Mouse (Mus musculus) ES-Bruce4 (cell line): Measurements from ENCODE around the gene Add3. TPM values are rescaled to one million over a fixed set of nuclear protein-coding genes. Genes with fewer than 3 reads are reported as not detected.

Source experiments
- H3K27ac ChIP-seq: 2 replicates; pipeline ENCODE4 v1.5.1; 2012; ENCODE audit warnings: low read length, inconsistent platforms; ENCODE audit not compliant: insufficient read depth
- H3K27me3 ChIP-seq: 2 replicates; pipeline ENCODE4 v1.6.1; 2012; ENCODE audit warnings: mild to moderate bottlenecking, low read length, inconsistent platforms; ENCODE audit not compliant: control insufficient read depth, poor library complexity, insufficient read depth, severe bottlenecking
- H3K36me3 ChIP-seq: 2 replicates; pipeline ENCODE4 v1.6.1; 2012; ENCODE audit warnings: inconsistent platforms, mild to moderate bottlenecking, low read length, moderate library complexity; ENCODE audit not compliant: control insufficient read depth, poor library complexity, insufficient read depth, severe bottlenecking
- H3K4me1 ChIP-seq: one replicate; pipeline ENCODE4 v1.8.1; 2011; ENCODE audit warnings: low read length; ENCODE audit not compliant: control insufficient read depth, insufficient read depth
- H3K4me3 ChIP-seq: 2 replicates; pipeline ENCODE4 v1.5.1; 2011; ENCODE audit warnings: low read depth, mild to moderate bottlenecking, low read length
- H3K9ac ChIP-seq: 2 replicates; pipeline ENCODE4 v1.6.1; 2012; ENCODE audit warnings: low read depth, mild to moderate bottlenecking, inconsistent platforms; ENCODE audit not compliant: poor library complexity, severe bottlenecking
- H3K9me3 ChIP-seq: replicated peaks from 2 replicates; pipeline ENCODE4 v1.6.1; 2012; ENCODE audit warnings: mild to moderate bottlenecking, low read length, inconsistent platforms; ENCODE audit not compliant: control insufficient read depth, poor library complexity, insufficient read depth, severe bottlenecking
- CTCF ChIP-seq: IDR thresholded peaks from one replicate; pipeline ENCODE4 v1.8.1; 2011; ENCODE audit warnings: low read depth, low read length
- EP300 ChIP-seq: IDR thresholded peaks from 2 replicates; pipeline ENCODE4 v1.6.1; 2011; ENCODE audit warnings: low read depth, low read length; ENCODE audit not compliant: insufficient read depth
- POLR2A ChIP-seq: IDR thresholded peaks from one replicate; pipeline ENCODE4 v1.8.1; 2011; ENCODE audit warnings: low read length; ENCODE audit not compliant: insufficient read depth
- polyA plus RNA-seq: library from polyadenylated mRNA; stranded (reverse); fragments of >200 nt; gene quantifications from 2 replicates; pipeline ENCODE4 v1.2.4, GENCODE M21; 2011; ENCODE audit warnings: low read depth; ENCODE audit not compliant: missing spikeins, insufficient read depth, insufficient read length

Gene Add3
- polyA plus RNA-seq, 1 experiment: 41.5 TPM

DNA sequence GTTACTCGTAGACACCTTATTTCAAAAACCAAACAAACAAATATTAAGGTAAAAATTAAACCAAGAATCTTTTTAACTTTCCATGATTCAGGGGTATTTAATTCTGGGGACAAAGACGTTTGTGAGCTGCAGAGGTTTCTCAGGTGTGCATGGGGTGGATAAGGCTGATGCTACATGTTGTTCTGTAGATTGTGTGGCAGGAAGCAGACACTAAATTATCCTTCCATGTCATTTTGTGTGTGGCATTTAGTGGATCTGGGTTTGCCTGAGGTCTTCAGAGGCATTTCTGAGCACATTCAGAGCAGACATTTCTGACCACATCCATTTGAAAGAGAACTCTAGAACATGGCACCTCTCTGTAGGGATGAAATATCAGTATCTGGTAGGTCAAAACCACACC is 52.9 kb downstream of the Add3 start:
- Histone ChIP-seq H3K9me3 (no peaks in the 10 kb centered on the region), H3K27me3 (no peaks in the 10 kb centered on the region), H3K4me1 (no peaks in the 10 kb centered on the region), H3K36me3 (no peaks in the 10 kb centered on the region), H3K27ac (no peak overlapping the region), H3K9ac (no peak overlapping the region), H3K4me3 (no peak overlapping the region)
- no peak for TF ChIP-seq EP300
- TF ChIP-seq POLR2A: no peak
- no peak for TF ChIP-seq CTCF

DNA sequence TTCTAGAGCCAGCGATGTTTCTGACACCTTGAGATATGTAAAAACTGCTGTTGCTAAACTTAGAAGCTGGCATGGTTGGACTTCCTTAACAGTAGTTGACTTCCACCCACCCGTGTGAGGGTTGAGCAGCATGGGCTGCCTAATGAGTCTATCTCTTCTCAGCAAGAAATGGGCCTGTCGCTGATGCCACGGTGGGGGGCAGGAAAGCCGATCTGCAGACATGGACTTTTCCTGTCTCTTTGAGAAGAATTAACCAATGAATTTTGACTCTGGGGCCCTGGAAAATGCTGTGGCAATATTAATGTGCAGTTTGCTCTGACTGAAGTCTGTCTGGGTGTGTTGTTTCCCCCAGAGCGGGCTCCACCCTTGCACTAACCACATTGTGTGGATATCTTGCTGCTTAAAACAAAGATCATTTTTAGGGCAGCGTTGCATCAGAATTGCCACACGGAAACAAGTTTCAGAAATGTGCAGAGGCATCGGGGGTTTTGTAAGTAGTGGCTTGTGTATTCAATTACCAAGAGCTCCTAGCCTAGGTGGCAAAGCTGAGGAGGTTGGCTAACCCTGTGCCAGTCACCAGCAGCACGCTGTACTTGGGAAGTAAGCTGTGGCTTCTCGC is 53.8 kb downstream of the Add3 start:
- H3K9me3 ChIP-seq: no peaks in the 10 kb centered on the region
- no peak overlapping the region for H3K27ac ChIP-seq
- H3K27me3 ChIP-seq: no peaks in the 10 kb centered on the region
- H3K4me3 ChIP-seq: no peak overlapping the region
- TF ChIP-seq EP300: no peak
- no peak for TF ChIP-seq CTCF
- H3K4me1 ChIP-seq: no peaks in the 10 kb centered on the region
- no peak overlapping the region for H3K9ac ChIP-seq
- H3K36me3 ChIP-seq: no peaks in the 10 kb centered on the region

DNA sequence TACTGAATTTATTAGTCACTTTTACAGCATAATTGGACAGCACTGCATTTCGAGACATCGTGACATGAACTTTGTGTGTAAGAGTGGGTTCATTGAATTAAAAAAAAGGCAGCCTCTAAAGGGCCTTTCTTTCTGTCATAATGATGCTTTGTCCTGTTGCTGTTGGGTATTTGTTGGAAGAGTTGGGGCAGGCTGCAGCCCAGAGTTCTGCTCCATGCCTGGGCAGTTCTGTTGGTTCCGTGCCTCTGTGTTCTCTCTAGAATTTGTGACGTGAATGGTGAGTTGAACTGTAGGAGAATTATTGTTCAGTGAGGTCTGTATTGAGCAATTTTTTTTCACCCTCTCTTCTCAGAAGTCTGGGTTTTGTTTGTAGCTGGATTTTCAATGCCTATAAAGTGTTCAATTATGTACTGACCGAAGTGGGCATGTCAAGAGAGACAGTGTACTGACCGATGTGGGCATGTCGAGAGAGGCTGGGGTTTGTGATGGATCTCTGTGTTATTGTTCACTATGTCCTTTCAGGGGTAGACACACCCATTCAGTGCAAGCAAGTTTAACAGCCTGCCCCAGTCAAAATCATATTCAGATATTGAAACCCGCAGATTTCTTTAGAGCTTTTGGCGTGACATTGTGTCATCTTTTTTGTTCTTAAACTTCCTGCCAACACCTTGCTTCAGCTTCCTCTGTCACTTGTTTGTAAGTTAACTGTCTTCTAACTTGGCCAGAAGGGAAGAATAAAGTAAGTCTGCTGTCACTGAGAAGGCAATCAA is 54.7 kb downstream of the Add3 start:
- Histone ChIP-seq H3K9me3 (no peaks in the 10 kb centered on the region), H3K36me3 (no peaks in the 10 kb centered on the region), H3K4me1 (no peaks in the 10 kb centered on the region), H3K27ac (no peak overlapping the region), H3K4me3 (no peak overlapping the region), H3K27me3 (no peaks in the 10 kb centered on the region), H3K9ac (no peak overlapping the region)
- TF ChIP-seq POLR2A (no peak), CTCF (no peak), EP300 (no peak)

DNA sequence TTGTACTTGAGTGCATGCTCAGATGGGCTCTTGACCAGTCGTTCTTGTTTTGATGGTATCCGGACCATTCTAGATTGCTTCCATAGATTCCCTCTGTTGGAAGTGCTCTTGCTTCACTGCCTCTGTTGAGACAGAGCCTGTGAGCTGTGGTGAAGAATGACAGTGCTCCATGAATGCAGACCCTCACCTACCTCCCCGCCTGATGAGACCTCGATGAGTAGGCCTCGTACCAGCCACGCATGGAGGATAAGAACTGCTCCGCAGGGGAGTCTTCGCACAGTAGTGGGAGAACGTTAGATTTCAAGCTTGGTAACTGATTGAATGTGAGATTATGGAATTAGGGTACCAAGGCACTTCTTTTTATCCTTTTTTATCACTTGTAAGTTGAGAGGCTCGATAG is 56.7 kb downstream of the Add3 start:
- Histone ChIP-seq H3K4me3 (no peak overlapping the region), H3K4me1 (no peaks in the 10 kb centered on the region), H3K9me3 (no peaks in the 10 kb centered on the region), H3K27me3 (no peaks in the 10 kb centered on the region), H3K9ac (no peak overlapping the region), H3K36me3 (no peaks in the 10 kb centered on the region), H3K27ac (no peak overlapping the region)
- TF ChIP-seq EP300 (no peak), CTCF (no peak), POLR2A (no peak)

DNA sequence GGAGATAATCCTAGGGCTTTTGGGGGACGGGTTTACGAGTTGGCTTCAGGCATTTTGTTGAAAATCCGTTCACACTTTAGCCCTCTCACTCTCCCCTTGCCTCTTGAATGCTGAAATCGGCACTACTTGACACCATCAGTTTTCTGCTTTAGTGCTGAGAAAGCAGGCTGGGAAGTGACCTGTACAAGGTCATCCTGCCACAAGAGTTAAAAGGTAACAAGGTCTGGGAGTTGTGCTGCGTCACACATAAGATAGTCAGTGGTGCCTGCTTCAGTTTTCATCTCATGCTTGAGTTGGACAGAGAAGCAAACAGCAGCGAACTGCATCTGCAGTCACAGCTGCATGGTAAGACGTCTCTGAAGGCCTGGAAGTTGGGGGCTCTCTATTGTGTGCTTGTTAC is 57.5 kb downstream of the Add3 start:
- H3K4me1 ChIP-seq: no peaks in the 10 kb centered on the region
- H3K9me3 ChIP-seq: no peaks in the 10 kb centered on the region
- H3K27me3 ChIP-seq: no peaks in the 10 kb centered on the region
- TF ChIP-seq POLR2A (no peak), CTCF (no peak), EP300 (no peak)
- H3K27ac ChIP-seq: no peak overlapping the region
- no peaks in the 10 kb centered on the region for H3K36me3 ChIP-seq
- no peak overlapping the region for H3K4me3 ChIP-seq
- no peak overlapping the region for H3K9ac ChIP-seq

DNA sequence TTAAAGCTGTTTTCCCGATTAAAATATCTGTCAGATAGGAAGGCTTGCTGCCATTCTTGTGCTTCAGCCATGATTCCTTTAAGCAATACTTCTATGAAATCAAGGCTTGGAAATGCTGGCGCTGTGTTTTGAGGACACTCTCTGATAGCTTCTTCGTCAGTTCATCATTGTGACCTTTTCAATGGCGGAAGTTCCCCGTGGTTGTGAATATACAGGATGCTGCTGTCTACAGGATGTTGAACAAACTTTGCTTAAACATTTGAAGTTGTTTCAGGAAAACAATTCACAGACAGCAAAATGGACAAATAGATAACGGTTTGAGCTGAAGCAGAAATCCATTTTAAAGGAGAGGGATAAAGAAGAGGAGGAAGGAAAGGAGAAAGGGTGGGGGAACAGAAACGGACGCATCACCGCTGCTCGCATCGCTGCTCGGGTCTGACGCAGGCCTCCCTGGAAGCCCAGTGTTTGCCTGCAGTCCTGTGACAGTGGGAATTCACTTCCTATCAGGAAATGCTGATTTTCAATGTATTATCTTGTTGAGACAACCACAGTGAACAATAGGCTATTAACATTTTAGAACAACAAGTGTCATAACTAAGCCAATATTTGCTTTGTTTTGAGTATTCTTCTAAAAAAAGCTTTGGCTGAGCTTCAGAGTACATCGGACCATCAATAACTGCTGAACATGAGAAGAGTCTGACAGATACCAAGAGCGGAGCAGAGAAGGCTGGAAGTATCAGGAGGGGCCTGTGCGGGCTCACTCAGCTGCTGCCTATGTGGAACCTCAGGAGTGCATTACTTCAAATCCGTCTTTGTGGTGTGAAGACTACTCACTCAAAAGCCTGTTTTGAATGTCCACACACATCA is 58.7 kb downstream of the Add3 start:
- TF ChIP-seq EP300: no peak
- TF ChIP-seq POLR2A: no peak
- no peak for TF ChIP-seq CTCF

More for the DNA sequence above, 58.7 kb downstream of the Add3 start:
- H3K27ac ChIP-seq: no peak overlapping the region
- H3K27me3 ChIP-seq: no peaks in the 10 kb centered on the region
- H3K4me3 ChIP-seq: no peak overlapping the region
- no peaks in the 10 kb centered on the region for H3K4me1 ChIP-seq
- H3K9ac ChIP-seq: no peak overlapping the region
- no peaks in the 10 kb centered on the region for H3K36me3 ChIP-seq
- H3K9me3 ChIP-seq: no peaks in the 10 kb centered on the region
